Mouse (Mus musculus) stomach, postnatal 0 days (tissue): Measurements from ENCODE around the gene Fth1.

Experiments
- CTCF ChIP-seq: IDR thresholded peaks from 2 replicates; pipeline ENCODE4 v1.5.1; 2016; ENCODE audit warnings: antibody characterized with exemption, low read depth, mild to moderate bottlenecking, moderate library complexity
- EP300 ChIP-seq: optimal IDR thresholded peaks from 2 replicates; pipeline ENCODE3; 2016; ENCODE audit warnings: antibody characterized with exemption

DNA sequence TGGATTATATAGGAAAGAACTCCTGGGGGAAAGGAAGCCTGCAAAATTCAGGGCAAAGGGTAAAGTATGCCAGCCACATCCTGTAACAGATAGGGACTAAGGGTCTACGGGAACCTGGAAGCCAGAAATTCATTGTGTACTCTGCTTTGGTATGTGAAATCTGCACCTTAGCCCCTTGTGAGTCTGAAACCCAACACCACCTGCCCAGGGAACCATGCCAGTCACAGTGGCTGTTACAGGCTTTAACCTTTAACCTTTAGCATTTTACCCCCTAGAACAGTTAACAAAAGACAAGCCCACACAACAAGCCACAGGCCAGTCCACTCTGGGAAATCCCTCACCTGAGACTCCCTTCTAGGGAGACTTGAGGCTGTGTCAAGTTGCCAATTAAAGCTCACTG lies 38.6 kb upstream of the Fth1 start:
- TF ChIP-seq CTCF (no peak), EP300 (no peak)
